Mouse (Mus musculus) right cerebral cortex, postnatal 4 days (tissue): Measurements from ENCODE around the gene Gm28308.

Experiments
- DNase-seq: peaks from one replicate; pipeline ENCODE4 v3.0.0-alpha.2; 2022

Gm28308 gene

GRCm38 (mm10) chr6:52180213-52180710 lies 32.9 kb downstream of the Gm28308 start:
- no peak for DNase-seq

GRCm38 (mm10) chr6:52179690-52180089 lies 33.4 kb downstream of the Gm28308 start:
- no peak for DNase-seq

- DNase-seq, result no peak
These were observed 34.0 kb downstream of the Gm28308 start for GRCm38 (mm10) chr6:52178918-52179665.

GRCm38 (mm10) chr6:52177806-52178205 lies 35.3 kb downstream of the Gm28308 start:
- DNase-seq, result no peak

DNA sequence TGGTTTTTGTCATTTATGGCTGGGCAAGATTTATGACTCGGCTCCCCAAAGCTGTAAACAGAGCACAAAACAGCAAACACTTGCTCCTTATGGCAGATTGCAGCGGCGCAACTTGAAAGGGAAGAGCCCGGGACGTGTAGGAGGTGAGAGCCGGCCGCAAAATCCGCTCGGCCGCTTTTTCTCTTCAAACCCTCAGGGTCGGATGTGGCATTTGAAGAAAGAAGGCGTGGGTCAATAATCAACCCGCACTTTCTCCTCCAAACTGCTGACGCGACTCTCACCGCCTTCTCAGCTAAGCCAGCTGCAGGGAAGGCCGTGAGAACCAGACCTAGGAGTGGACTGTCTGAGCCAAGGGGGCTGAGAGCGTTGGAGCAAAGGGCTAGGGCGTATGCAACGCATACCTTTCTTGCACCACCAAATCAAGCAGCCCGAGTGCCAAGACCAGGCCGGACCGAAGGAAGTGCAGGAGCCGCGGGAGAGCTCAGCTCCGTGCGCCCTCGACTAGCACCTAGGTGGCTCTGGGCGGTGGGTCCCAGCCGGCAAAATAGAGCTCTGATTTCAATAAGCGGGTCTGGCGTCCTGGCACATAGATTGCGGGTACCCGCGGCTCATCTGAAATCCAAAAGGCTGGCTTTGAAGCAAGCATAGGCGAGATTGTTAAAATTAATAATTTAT lies 35.9 kb downstream of the Gm28308 start, which contains the start of gene 5730596B20Rik:
Gene 5730596B20Rik (plus strand): TSS at position 438 of the 675 bp plus-strand sequence.
- DNase-seq, result no peak

DNA sequence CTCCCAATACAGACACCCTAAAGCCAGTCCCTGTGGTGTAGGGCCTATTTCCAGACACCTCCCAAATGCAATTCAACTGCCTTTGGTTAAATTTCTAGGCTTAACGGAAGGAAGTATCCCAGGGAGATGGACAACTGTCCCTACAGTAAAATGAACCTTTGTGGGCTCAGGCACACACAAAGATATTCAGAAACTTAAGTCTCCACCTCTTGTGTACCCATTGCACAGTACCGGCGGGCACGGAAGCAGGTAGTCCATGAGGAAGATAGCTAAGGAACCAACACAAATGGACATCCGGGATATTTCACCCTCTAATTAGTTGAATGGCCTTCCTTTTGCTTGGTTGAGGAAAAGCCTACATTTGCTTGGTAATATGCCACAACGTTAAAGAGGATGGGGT lies 36.7 kb downstream of the Gm28308 start:
- DNase-seq, result no peak

DNA sequence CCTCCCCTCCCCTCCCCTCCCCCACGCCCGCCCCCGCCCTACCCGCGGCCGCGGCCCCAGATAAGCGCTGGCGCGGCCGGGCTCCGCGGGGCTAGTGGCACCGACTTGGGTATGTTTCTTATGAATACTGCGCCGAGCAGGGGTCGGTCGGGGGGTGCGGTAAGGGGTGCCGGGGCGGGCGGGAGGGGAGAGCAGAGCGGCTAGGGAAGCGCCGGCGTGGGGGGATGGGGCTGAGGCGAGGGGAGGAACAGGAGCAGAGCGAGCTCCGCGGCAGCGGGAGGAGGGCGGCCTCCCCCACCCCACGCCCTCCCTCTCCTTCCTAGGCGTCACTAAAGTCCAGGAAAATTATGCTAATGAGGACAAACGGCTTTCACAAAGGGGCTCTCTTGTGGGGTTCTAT lies 37.3 kb downstream of the Gm28308 start:
- no peak for DNase-seq

DNA sequence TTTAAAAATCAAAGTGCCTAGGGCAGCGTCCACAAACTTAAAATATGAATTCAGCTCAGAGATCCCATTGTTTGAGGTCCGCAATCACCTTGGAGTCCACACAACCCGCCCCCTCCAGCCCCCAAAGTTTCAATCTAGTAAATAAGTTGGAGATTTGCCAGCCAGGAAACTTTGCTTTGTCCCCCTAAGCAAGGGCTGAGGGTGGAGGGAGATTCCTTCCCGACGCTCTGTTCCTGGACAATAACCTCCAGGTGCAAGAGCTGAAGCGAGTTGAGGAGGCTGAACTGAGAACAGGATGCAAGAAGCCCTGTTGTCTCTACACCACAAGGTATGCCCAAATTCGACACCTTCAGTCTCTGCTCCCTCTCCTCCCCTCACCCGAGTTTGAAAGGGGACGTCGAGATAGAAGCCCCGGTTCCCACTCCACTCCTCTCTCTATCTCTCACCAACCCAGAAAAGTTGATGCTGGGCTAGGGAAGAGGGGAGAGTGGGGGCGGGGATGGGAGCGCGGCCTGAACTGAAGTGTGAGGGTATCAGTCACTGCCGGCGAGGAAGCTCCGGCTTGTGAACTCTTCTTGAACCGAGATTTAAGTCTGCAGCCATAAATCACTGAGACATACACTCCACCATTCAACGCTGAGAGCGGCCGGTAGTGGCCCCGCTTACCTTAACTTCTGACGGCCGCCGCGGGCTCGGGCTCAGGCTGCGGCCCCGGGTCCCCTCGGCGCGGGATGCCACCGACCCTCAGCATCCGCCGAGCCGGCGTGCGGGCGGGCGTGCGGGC lies 38.0 kb downstream of the Gm28308 start:
- no peak for DNase-seq

- no peak for DNase-seq
These were observed 39.5 kb downstream of the Gm28308 start for GRCm38 (mm10) chr6:52173648-52174047.

GRCm38 (mm10) chr6:52172501-52172900 lies 40.6 kb downstream of the Gm28308 start:
- no peak for DNase-seq

DNA sequence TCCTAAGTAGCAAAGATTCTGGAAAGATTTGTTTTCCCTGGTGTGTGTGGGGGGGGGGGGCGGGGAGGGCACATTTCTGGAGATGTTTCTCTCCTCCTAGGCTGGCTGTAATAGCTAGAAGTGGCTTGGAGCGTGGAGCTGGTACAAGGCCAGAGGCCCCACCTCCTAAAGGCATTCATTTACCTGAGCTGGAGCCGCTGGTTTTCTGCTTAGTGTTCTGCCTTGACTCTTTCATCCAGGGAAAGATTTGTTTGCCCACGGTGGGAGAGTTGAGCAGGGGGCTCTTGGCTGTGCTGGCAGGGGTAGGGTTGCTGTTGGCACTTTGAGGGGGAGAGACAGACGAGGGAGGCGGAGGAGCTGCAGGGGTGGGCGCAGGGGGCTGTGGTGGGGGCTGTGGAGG lies 41.2 kb downstream of the Gm28308 start:
- DNase-seq, result no peak

DNA sequence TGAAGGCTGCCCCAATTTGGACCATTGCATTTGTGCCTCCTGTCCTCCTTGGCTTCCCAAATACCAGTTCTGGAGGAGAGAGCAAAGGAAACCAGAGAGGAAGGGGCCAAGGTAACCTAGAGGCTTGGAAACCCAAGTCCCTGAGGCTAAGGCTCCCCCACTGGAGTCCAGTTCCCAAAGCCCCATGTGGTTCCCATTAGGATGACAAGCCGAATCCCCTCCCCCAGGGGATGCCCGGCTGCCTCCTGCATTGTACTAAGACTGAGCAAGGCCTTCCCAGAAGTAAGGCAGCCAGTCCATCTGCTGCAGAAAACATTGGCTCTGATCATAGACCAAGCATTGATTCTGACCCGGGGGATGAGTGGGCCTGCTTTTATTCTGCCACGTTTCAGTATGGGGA lies 41.8 kb downstream of the Gm28308 start:
- no peak for DNase-seq

- DNase-seq, result no peak
These were observed 42.3 kb downstream of the Gm28308 start for GRCm38 (mm10) chr6:52170898-52171223.

GRCm38 (mm10) chr6:52170166-52170897 lies 42.8 kb downstream of the Gm28308 start:
- DNase-seq, result no peak

- DNase-seq, result no peak
These were observed 43.5 kb downstream of the Gm28308 start for GRCm38 (mm10) chr6:52169499-52170165.

GRCm38 (mm10) chr6:52168191-52169055 lies 44.7 kb downstream of the Gm28308 start:
- DNase-seq, result no peak

- DNase-seq, result no peak
These were observed 45.4 kb downstream of the Gm28308 start for GRCm38 (mm10) chr6:52167736-52168161.

GRCm38 (mm10) chr6:52167176-52167575 lies 46.0 kb downstream of the Gm28308 start:
- DNase-seq, result no peak

- no peak for DNase-seq
These were observed 46.6 kb downstream of the Gm28308 start for GRCm38 (mm10) chr6:52166431-52167077.
